Mouse (Mus musculus): ENCODE measurements around the gene Ggnbp2. TPM values are rescaled to one million over a fixed set of nuclear protein-coding genes. Genes with fewer than 3 reads are reported as not detected.

Gene Ggnbp2
- polyA plus RNA-seq, 1 experiment from 2014 or later = 93.3 TPM

DNA sequence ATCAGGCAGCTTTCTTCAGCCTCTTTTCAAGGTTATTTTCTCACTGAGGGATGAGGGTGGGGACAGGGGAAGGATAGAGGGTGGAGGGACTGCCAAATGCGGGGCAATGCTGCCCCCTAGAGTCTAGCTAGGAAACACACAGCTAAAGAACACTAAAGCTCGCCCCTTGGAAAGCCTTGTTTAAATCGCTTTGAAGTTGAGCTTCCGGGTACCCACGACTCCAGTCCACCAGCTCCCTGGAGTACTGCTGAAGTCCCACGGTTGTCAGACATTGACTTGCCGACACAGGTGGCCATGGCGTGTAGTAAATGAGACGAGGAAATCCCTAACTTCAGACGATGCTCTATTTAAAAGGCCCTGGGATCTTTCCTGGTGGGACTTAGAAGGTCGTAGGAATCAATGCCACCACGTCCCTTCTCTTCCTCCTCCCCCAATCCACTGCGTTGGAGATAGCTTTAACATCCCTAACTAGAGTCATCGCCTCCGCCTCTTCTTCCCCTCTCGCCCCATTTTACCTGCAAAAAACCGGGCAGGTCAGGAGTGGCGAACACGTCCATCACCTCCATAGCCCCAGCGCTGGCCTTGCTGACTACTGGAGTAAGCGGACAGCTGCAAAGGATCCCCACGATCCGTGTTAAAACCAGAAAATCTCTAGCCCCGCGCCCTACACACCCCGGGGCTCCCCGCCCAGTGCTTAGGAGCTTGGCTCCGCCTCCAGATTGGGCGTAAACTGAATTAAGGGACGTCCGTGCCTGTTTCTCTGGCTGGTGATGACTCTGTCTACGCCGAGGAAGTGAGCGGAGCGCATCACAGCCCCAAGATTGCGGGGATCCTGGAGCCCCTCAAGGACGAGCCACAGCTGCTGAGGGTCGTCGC is 52.3 kb downstream of the Ggnbp2 start:
- H3K4me3 ChIP-seq = peak overlapping the region; percentile 59
- peaks cover 7% of the 10 kb centered on the region for H3K4me1 ChIP-seq
- no peaks in the 10 kb centered on the region for H3K9me3 ChIP-seq
- H3K36me3 ChIP-seq = no peaks in the 10 kb centered on the region
- WGBS = under 1% methylated on average over 39 of the region's 39 CpGs
- peak; percentile 73 for ATAC-seq (ENCODE audit: low FRiP score, low read depth)
- H3K27me3 ChIP-seq (replicated peaks) = no peaks in the 10 kb centered on the region
- peak overlapping the region; percentile 70 for H3K9ac ChIP-seq
- no peak overlapping the region for H3K27ac ChIP-seq
- peak overlapping the region; percentile 100 for H3K4me2 ChIP-seq (replicated peaks)

DNA sequence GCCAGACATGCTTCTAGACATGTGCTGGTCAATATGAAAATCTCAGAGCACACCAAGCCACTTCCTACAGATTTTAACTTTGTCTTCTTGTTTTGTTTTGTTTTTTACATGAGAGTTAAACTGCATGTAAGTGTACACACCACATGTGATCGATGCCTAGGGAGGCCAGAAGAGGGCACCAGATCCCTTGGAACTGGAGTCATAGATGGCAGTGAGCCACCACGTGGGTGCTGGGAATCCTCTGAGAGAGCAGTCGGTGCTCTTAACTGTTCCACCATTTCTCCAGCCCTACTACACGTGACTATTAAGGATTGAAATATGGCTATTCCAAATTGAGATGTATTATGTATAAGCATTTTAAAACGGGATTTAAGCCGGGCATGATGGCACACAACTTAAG is 53.3 kb downstream of the Ggnbp2 start:
- Histone ChIP-seq H3K4me3 (no peak overlapping the region), H3K36me3 (no peaks in the 10 kb centered on the region), H3K4me1 (peaks cover 7% of the 10 kb centered on the region), H3K27me3 (replicated peaks) (no peaks in the 10 kb centered on the region), H3K9ac (no peak overlapping the region), H3K9me3 (no peaks in the 10 kb centered on the region), H3K4me2 (replicated peaks) (no peak overlapping the region), H3K27ac (no peak overlapping the region)
- 81% methylated on average over 6 of the region's 6 CpGs for WGBS
- ATAC-seq (ENCODE audit: low FRiP score, low read depth) = no peak

DNA sequence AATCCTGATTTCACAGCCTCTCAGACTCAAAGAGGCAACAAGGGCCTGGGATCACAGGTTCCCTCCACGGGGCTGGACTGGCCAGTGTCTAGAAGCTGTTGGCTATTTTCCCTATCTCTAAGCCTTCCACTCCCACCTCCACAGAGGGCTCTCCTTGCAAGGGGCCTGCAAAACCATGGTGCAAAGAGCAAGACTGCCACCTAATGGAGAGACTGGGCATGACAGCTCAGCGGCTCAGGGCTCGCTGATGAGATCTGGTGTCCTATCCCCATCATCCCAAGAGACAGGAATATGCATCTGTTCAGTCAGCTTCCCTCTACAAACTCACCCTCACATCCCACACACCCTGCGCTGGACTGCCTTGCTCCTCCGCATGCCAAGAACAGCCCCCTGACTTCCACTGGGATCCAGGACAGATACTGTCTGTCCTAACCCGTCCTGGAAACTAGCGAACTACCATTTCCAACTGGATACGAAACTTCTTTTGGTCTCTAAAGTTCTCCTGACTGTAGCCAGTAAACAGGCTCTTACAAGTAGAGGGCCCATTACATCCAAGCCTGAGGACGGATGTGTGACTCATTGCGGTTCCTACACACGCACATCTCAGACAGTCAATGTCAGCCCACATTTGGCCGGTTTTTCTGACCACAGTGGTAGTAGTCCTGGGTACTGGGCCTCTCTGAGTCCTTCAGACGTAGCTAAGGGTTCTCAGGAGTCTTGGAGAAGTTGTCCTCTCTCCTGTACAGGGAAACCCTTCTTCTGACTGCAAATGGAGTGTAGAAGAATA is 56.7 kb downstream of the Ggnbp2 start:
- Histone ChIP-seq H3K4me3 (no peak overlapping the region), H3K9me3 (no peaks in the 10 kb centered on the region), H3K4me1 (peaks cover 7% of the 10 kb centered on the region), H3K27ac (no peak overlapping the region), H3K36me3 (no peaks in the 10 kb centered on the region), H3K9ac (no peak overlapping the region), H3K4me2 (replicated peaks) (no peak overlapping the region), H3K27me3 (replicated peaks) (no peaks in the 10 kb centered on the region)
- WGBS = 58% methylated on average over 13 of the region's 13 CpGs
- peak; percentile 30; the same call in 1 of the 2 replicates for ATAC-seq (ENCODE audit: low FRiP score, low read depth)

DNA sequence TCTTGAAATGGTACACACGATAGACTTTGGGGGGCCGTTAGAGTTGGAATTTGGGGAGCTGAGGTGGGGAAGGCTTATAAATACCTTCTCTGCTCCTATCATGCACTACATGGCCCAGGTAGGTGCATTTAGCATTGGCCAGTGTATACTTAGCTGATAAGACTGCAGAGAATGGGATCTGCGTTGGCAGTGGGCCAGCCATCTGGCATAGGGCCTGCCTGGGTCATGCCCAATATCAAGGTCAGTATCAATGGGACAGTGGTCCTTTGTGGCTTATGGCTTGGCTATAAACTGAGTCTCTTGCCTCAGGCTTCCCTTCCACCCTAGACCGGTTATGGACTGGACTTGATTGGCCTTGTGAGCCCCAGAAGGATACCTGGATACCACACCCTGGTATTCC is 66.2 kb downstream of the Ggnbp2 start:
- Histone ChIP-seq H3K27ac (no peak overlapping the region), H3K36me3 (no peaks in the 10 kb centered on the region), H3K4me3 (no peak overlapping the region), H3K9ac (no peak overlapping the region), H3K4me2 (replicated peaks) (no peak overlapping the region), H3K4me1 (no peaks in the 10 kb centered on the region), H3K27me3 (replicated peaks) (no peaks in the 10 kb centered on the region), H3K9me3 (no peaks in the 10 kb centered on the region)
- WGBS = 94% methylated on average over 4 of the region's 4 CpGs
- ATAC-seq (ENCODE audit: low FRiP score, low read depth) = no peak

DNA sequence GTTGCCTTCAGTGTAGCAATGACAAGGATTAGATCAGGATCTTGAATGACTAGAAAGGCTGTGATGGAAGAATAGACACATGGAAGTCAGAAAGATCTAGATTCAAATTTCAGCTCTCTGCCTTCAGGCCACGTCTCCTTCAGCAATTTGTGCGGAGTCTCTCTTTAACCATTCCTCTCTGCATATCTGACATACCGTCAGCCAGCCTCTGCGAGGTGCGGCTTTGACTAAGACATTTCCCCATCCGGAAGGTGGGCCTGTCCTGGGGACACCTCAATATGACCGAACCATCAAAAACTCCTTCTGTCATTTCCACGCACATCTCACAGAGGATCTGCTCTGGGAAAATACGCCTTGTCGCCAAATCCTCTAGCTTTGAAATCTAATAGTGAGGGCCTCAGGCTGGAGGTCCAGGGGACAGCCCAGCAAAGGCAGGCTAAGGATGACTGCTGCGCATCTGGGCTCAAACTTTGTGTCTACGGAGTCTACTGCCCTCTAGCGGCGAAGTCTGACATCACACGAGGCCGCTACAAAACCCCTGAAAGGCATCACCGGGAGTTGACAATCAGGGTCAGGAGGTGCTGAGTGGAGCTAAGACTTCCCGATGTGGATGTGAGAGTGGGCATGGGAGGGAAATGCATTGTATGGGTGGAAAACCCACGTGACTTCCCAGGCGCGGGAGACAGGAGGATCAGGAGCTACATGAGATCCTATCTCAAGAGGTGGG is 72.8 kb downstream of the Ggnbp2 start:
- Histone ChIP-seq H3K36me3 (no peaks in the 10 kb centered on the region), H3K4me3 (no peak overlapping the region), H3K9ac (no peak overlapping the region), H3K4me1 (peaks cover 7% of the 10 kb centered on the region; the same call in 1 of the 2 replicates), H3K4me2 (replicated peaks) (0 out of 2 replicates have a peak overlapping the region, but pooled peaks have one; percentile 14), H3K27ac (no peak overlapping the region), H3K27me3 (replicated peaks) (peaks cover 4% of the 10 kb centered on the region; the same call in 1 of the 2 replicates), H3K9me3 (no peaks in the 10 kb centered on the region)
- no peak for ATAC-seq (ENCODE audit: low FRiP score, low read depth)
- WGBS = 21% methylated on average over 21 of the region's 21 CpGs

DNA sequence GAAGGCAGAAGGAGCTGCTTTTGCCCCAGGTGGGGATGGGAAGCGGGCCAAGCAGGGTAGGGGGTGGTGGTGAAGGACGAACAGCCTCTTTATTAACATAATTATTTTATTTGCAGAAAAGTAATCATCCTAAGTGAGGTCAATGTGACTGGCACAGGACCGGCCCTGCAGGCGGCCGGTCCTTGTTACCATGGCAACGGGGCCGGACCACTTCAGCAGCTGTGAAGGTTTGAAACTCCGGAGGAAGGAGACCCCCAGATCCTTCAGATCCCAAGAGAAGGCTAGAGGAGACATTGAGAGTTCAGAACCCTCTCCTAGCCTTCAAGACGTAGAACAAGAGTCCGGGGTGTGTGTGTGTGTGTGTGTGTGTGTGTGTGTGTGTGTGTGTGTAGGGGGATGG is 73.6 kb downstream of the Ggnbp2 start:
- Histone ChIP-seq H3K36me3 (no peaks in the 10 kb centered on the region), H3K27ac (no peak overlapping the region), H3K9me3 (no peaks in the 10 kb centered on the region), H3K4me1 (peaks cover 7% of the 10 kb centered on the region; the same call in 1 of the 2 replicates), H3K4me2 (replicated peaks) (0 out of 2 replicates have a peak overlapping the region, but pooled peaks have one; percentile 14), H3K4me3 (no peak overlapping the region), H3K27me3 (replicated peaks) (peaks cover 4% of the 10 kb centered on the region; the same call in 1 of the 2 replicates), H3K9ac (no peak overlapping the region)
- 28% methylated on average over 10 of the region's 10 CpGs for WGBS
- no peak for ATAC-seq (ENCODE audit: low FRiP score, low read depth)

DNA sequence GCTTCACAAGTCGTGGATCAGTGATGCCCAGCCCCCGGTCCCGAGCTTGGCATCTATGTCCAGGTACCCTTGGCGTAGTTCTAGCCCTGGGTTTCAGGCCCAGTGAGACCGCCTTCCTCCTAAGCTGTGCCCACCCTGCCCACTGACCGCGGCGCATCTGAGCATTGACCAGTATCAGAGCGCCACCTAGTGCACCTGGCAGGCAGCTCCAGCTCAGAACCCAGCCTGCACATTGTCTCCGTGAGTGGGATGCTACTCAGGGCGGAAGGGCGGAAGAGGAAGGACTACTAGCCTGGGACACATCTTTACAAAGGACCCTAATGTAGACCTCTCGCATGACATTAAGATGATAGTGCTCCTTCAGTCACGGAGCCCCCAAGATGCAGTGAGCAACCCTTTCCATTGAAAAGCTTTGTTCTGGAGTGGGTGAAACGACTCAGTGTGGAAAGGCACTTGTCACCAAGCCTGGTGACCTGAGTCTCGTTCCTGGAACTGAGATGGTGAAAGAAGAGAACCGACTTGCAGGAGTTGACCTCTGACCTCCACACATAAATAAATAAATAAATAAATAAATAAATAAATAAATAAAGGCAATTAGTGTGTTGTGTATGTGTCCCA is 76.0 kb downstream of the Ggnbp2 start:
- Histone ChIP-seq H3K27ac (no peak overlapping the region), H3K4me2 (replicated peaks) (peak overlapping the region; percentile 36), H3K9me3 (no peaks in the 10 kb centered on the region), H3K36me3 (no peaks in the 10 kb centered on the region), H3K9ac (peak overlapping the region; percentile 44; the same call in 1 of the 2 replicates), H3K4me1 (peaks cover 7% of the 10 kb centered on the region; the same call in 1 of the 2 replicates), H3K27me3 (replicated peaks) (peaks cover 4% of the 10 kb centered on the region; the same call in 1 of the 2 replicates), H3K4me3 (no peak overlapping the region)
- ATAC-seq (ENCODE audit: low FRiP score, low read depth) = peak; percentile 71; the same call in 1 of the 2 replicates
- WGBS = 12% methylated on average over 17 of the region's 17 CpGs

DNA sequence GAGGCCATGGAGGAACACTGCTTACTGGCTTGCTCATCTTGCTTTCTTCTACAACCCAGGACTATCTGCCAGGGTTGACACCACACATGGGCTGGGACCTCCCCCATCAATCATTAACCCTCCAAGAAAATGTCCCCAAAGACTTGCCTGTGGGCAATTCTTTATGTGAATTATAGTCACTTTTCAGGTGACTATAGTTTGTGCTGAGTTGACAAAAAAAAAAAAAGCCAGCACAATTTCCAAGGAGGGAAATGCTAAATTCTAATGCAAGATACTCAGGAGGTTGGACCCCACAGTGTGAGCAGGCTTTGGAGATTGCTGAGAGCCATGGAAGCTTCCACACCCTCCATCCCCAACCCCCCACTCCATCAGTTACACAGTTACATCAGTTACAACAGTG is 77.1 kb downstream of the Ggnbp2 start:
- Histone ChIP-seq H3K4me2 (replicated peaks) (no peak overlapping the region), H3K27ac (no peak overlapping the region), H3K27me3 (replicated peaks) (peaks cover 4% of the 10 kb centered on the region; the same call in 1 of the 2 replicates), H3K9me3 (no peaks in the 10 kb centered on the region), H3K4me3 (no peak overlapping the region), H3K36me3 (no peaks in the 10 kb centered on the region), H3K9ac (no peak overlapping the region), H3K4me1 (peaks cover 14% of the 10 kb centered on the region; the same call in 1 of the 2 replicates)
- no peak for ATAC-seq (ENCODE audit: low FRiP score, low read depth)

DNA sequence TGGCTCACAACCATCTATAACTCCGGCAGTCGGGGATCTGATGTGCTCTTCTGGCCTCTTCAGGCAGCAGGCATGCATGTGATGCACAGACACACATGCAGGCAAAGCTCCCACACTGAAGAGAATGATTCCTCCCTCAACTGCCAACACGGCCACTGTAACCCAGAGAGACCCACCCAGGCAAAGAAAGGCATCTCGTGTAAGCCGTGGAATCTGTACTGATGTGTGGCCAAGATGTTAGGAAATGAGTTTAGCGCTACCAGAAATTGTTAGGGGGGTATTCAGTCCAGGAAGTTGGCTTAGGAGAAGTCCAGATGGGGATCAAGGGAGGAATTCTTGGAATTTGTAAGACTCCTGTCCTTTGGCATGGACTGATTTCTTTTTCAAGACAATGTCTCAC is 80.2 kb downstream of the Ggnbp2 start:
- H3K9ac ChIP-seq = no peak overlapping the region
- H3K27me3 ChIP-seq (replicated peaks) = 0 out of 2 replicates have a peak, but pooled peaks cover 2% of the 10 kb centered on the region
- no peak for ATAC-seq (ENCODE audit: low FRiP score, low read depth)
- no peaks in the 10 kb centered on the region for H3K36me3 ChIP-seq
- H3K9me3 ChIP-seq = no peaks in the 10 kb centered on the region
- 68% methylated on average over 6 of the region's 6 CpGs for WGBS
- no peak overlapping the region for H3K4me2 ChIP-seq (replicated peaks)
- H3K4me3 ChIP-seq = no peak overlapping the region
- H3K4me1 ChIP-seq = 0 out of 2 replicates have a peak, but pooled peaks cover 13% of the 10 kb centered on the region
- no peak overlapping the region for H3K27ac ChIP-seq
